Mouse (Mus musculus) ZHBTc4 (cell line): ENCODE measurements around the gene Pdk2.

Source experiments
- DNase-seq: peaks from one replicate; pipeline ENCODE4 v3.0.0-alpha.2; 2011; ENCODE audit warnings: low read depth, low spot score

The Pdk2 gene

GRCm38 (mm10) chr11:95004136-95004936 is 36.8 kb downstream of the Pdk2 start:
- no peak for DNase-seq

GRCm38 (mm10) chr11:95002705-95003104 is 38.4 kb downstream of the Pdk2 start:
- DNase-seq, result no peak

GRCm38 (mm10) chr11:95001584-95002347 is 39.4 kb downstream of the Pdk2 start:
- DNase-seq, result no peak

GRCm38 (mm10) chr11:95001058-95001457 is 40.1 kb downstream of the Pdk2 start:
- DNase-seq, result peak; percentile 85

GRCm38 (mm10) chr11:95000548-95000947 is 40.6 kb downstream of the Pdk2 start:
- no peak for DNase-seq

GRCm38 (mm10) chr11:95000128-95000527 is 41.0 kb downstream of the Pdk2 start:
- no peak for DNase-seq

GRCm38 (mm10) chr11:94998041-94998531 is 43.1 kb downstream of the Pdk2 start:
- no peak for DNase-seq

- no peak for DNase-seq
Observed at GRCm38 (mm10) chr11:94997596-94997995, 43.6 kb downstream of the Pdk2 start.

- DNase-seq, result no peak
Observed at GRCm38 (mm10) chr11:94996984-94997383, 44.2 kb downstream of the Pdk2 start.

- no peak for DNase-seq
Observed at GRCm38 (mm10) chr11:94996101-94996500, 45.1 kb downstream of the Pdk2 start.

- no peak for DNase-seq
Observed at GRCm38 (mm10) chr11:94994947-94995772, 46.0 kb downstream of the Pdk2 start.

- no peak for DNase-seq
Observed at GRCm38 (mm10) chr11:94994208-94994814, 46.8 kb downstream of the Pdk2 start.

- peak; percentile 90 for DNase-seq
Observed at GRCm38 (mm10) chr11:94992754-94993606, 48.2 kb downstream of the Pdk2 start.

GRCm38 (mm10) chr11:94992480-94992753 is 48.7 kb downstream of the Pdk2 start:
- no peak for DNase-seq

- no peak for DNase-seq
Observed at GRCm38 (mm10) chr11:94991641-94992479, 49.3 kb downstream of the Pdk2 start.

GRCm38 (mm10) chr11:94990749-94991577 is 50.2 kb downstream of the Pdk2 start, which contains the start of gene Ppp1r9b:
Gene Ppp1r9b, plus strand, starts transcription at chr11:94991035.
- peak; percentile 95 for DNase-seq

- no peak for DNase-seq
Observed at GRCm38 (mm10) chr11:94990102-94990748, 50.9 kb downstream of the Pdk2 start.

- peak; percentile 90 for DNase-seq
Observed at GRCm38 (mm10) chr11:94989562-94990017, 51.6 kb downstream of the Pdk2 start.
